24 mouse cellular contexts compared by ENCODE assay signal in the genomic region with DNA sequence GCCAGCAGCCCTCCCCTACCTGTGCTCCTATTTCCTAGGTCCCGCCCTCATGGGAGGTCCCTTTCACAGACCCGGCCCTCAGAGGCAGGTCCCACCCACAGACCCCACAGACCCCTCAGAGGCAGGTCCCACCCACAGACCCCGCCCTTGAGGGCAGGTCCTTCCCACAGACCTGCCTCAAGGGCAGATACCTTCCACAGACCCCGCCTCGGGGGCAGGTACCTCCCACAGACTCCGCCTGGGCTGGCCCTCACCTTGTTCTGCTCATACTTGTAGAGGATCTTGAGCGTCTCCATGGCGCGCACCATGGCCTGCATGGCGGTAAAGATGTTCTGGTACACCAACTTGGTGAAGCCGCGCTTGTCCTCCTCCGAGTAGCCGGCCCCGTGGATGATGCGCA. TPM values are rescaled to one million over a fixed set of nuclear protein-coding genes. Genes with fewer than 3 reads are reported as not detected.
DNase-seq lines count a peak whose midpoint lies in the region; ATAC-seq and TF ChIP-seq lines count a peak whose summit lies in the region.
"Had no signal": no experiment of that assay in that cellular context is flagged by ENCODE, and none has a peak within 500 bp of the region (broad histone marks: within the 10 kb centered on the region; RNA-seq: fewer than 3 reads in every experiment).

No protein-coding gene starts in this region.

- H3K9me3 ChIP-seq in E14TG2a.4 (ENCODE audit: low read length) (no peaks in the 10 kb centered on the region), ES-E14 (ENCODE audit: control insufficient read depth, insufficient read depth, low read depth, low read length) (no peaks in the 10 kb centered on the region)
- no peaks in the 10 kb centered on the region for H3K9me3 ChIP-seq in stomach, embryonic 14.5 days (ENCODE audit: control insufficient read depth, low read depth, low read length)
- H3K9me3 ChIP-seq: embryonic facial prominence, embryonic 12.5 days had no signal

- H3K4me3 ChIP-seq in E14TG2a.4 (replicated peaks; ENCODE audit: low read length) (peak overlapping the region; percentile 71), ES-E14 (ENCODE audit: insufficient read depth in 1 of 2, low read depth in 1 of 2, low read length in 2 of 2, poor library complexity in 1 of 2, severe bottlenecking in 1 of 2) (peak overlapping the region; percentile 21 to 53; a peak in 3 of 4 replicates)
- H3K4me3 ChIP-seq in stomach, embryonic 14.5 days (ENCODE audit: low read depth, low read length), result no peak overlapping the region
- H3K4me3 ChIP-seq: embryonic facial prominence, embryonic 12.5 days; left cerebral cortex, adult 2 months had no signal

- DNase-seq in kidney, postnatal 4 days, result peak; percentile 25 to 31
- DNase-seq in kidney, adult 11 months, result no peak
- peak; percentile 91 for DNase-seq in ES-E14 (ENCODE audit: low read depth, low spot score)
- DNase-seq in yolk sac, embryonic 10.5 days (ENCODE audit: low spot score), result no peak
- no peak for DNase-seq in cerebellum, postnatal 25 days
- DNase-seq: B cell, adult 2 months; cerebellum, adult 18-20 months; cerebellum, postnatal 36 days; forebrain, postnatal 0 days; gastrocnemius, postnatal 36 days; kidney, adult 8-10 months; kidney, postnatal 36 days; layer of hippocampus, adult 9-11 months; left cerebral cortex, postnatal 4 days; lung, postnatal 14 days; right cerebral cortex, postnatal 25 days; thymus, postnatal 36 days had no signal

- 59% methylated on average over 16 of the region's 16 CpGs for WGBS in stomach, embryonic 14.5 days

- H3K27me3 ChIP-seq in E14TG2a.4 (ENCODE audit: insufficient read depth, low read length), result no peaks in the 10 kb centered on the region
- no peaks in the 10 kb centered on the region for H3K27me3 ChIP-seq in stomach, embryonic 14.5 days (ENCODE audit: control insufficient read depth, insufficient read depth, low read length)
- H3K27me3 ChIP-seq: embryonic facial prominence, embryonic 12.5 days; Patski had no signal

- no peak overlapping the region for H3K9ac ChIP-seq in ES-E14 (ENCODE audit: insufficient read depth, low read depth, low read length, poor library complexity, severe bottlenecking)
- H3K9ac ChIP-seq in stomach, embryonic 14.5 days (replicated peaks; ENCODE audit: low read depth, low read length), result no peak overlapping the region
- H3K9ac ChIP-seq: embryonic facial prominence, embryonic 12.5 days; forebrain, postnatal 0 days had no signal

- H3K36me3 ChIP-seq in E14TG2a.4 (ENCODE audit: insufficient read depth, low read length) (peaks cover 72% of the 10 kb centered on the region), ES-E14 (ENCODE audit: control insufficient read depth, insufficient read depth, low read length, poor library complexity, severe bottlenecking) (peaks cover 22% of the 10 kb centered on the region)
- peaks cover 42% of the 10 kb centered on the region for H3K36me3 ChIP-seq in stomach, embryonic 14.5 days (ENCODE audit: control insufficient read depth, insufficient read depth, low read length)

- no peak overlapping the region for H3K27ac ChIP-seq in ES-E14 (ENCODE audit: insufficient read depth, low read depth, low read length, poor library complexity, severe bottlenecking)
- no peak overlapping the region for H3K27ac ChIP-seq in stomach, embryonic 14.5 days (ENCODE audit: low read length)
- H3K27ac ChIP-seq: embryonic facial prominence, embryonic 12.5 days; left cerebral cortex, adult 2 months had no signal

- H3K4me1 ChIP-seq in E14TG2a.4 (replicated peaks; ENCODE audit: low read depth, low read length) (peaks cover 63% of the 10 kb centered on the region), ES-E14 (ENCODE audit: control insufficient read depth in 2 of 2, insufficient read depth in 2 of 2, low read length in 2 of 2, poor library complexity in 1 of 2) (peaks cover 2 to 21% of the 10 kb centered on the region in 2 experiments; a peak in 2 of 4 replicates)
- 0 out of 2 replicates have a peak, but pooled peaks cover 3% of the 10 kb centered on the region for H3K4me1 ChIP-seq in stomach, embryonic 14.5 days (ENCODE audit: control insufficient read depth, insufficient read depth, low read length)
- H3K4me1 ChIP-seq: embryonic facial prominence, embryonic 12.5 days had no signal

- no peak overlapping the region for H3K4me2 ChIP-seq in stomach, embryonic 14.5 days (replicated peaks; ENCODE audit: low read depth, low read length)
- H3K4me2 ChIP-seq: embryonic facial prominence, embryonic 12.5 days had no signal

- no peak for TF ChIP-seq CTCF in E14TG2a.4 (conservative IDR thresholded peaks at IDR 0.05; ENCODE audit: low read length)

- peak; percentile 46; the same call in 1 of the 2 replicates for ATAC-seq in stomach, embryonic 14.5 days (ENCODE audit: insufficient number of reproducible peaks, insufficient read depth, low FRiP score, low read depth)
- ATAC-seq: forebrain, postnatal 0 days; hindbrain, embryonic 16.5 days; midbrain, embryonic 16.5 days; Patski had no signal

- in situ Hi-C loops in ES-E14 (cut with MboI; ENCODE audit: low sequenced_read_pairs in 2 of 2, unreplicated experiment in 2 of 2), result no loop called here

TF ChIP-seq in ES-E14, 5 proteins besides CTCF, POLR2A, EP300 and RAD21:
- TF ChIP-seq HCFC1 (IDR thresholded peaks at IDR 0.05; ENCODE audit: borderline replicate concordance, insufficient read depth, low read length) (no peak), MAFK (IDR thresholded peaks at IDR 0.05; ENCODE audit: insufficient read depth, low read depth, low read length) (no peak), ZNF384 (IDR thresholded peaks at IDR 0.05; ENCODE audit: low read depth, low read length) (no peak), ZC3H11A (IDR thresholded peaks at IDR 0.05; ENCODE audit: borderline replicate concordance, low read depth, low read length) (no peak), CHD2 (IDR thresholded peaks at IDR 0.05; ENCODE audit: low read depth, low read length) (no peak)

RNA-seq across cellular contexts. Expression of gene Gna11, which starts 10.2 kb away (rescaled TPM):
- total RNA-seq in ES-E14 (2012; rRNA removed), result 52.1 and 53.4 TPM in 2 replicates
- 86.2 and 89.3 TPM in 2 replicates for polyA plus RNA-seq in stomach, embryonic 14.5 days (2014; fragmentation: Nextera tagmentation; extraction: Ambion mirVana)

RNA-seq across cellular contexts. Expression of gene Gna15, which starts 10.8 kb away (rescaled TPM):
- total RNA-seq in ES-E14 (2012; rRNA removed), result 11.8 and 16.6 TPM in 2 replicates
- polyA plus RNA-seq in stomach, embryonic 14.5 days (2014; fragmentation: Nextera tagmentation; extraction: Ambion mirVana), result 3.6 and 7.4 TPM in 2 replicates
- polyA plus RNA-seq: Patski had no signal

RNA-seq across cellular contexts. Expression of gene Aes, which starts 24.5 kb away (rescaled TPM):
- 102 and 145 TPM in 2 replicates for total RNA-seq in ES-E14 (2012; rRNA removed)
- 363 and 388 TPM in 2 replicates for polyA plus RNA-seq in stomach, embryonic 14.5 days (2014; fragmentation: Nextera tagmentation; extraction: Ambion mirVana)

RNA-seq across cellular contexts. Expression of gene S1pr4, which starts 34.9 kb away (rescaled TPM):
- 0.94 and 1.9 TPM in 2 replicates for total RNA-seq in ES-E14 (2012; rRNA removed)
- polyA plus RNA-seq in stomach, embryonic 14.5 days (2014; fragmentation: Nextera tagmentation; extraction: Ambion mirVana), result 0.41 and 0.72 TPM in 2 replicates
- total RNA-seq: forebrain, postnatal 0 days had no signal

RNA-seq across cellular contexts. Expression of gene Ncln, which starts 38.6 kb away (rescaled TPM):
- 254 and 393 TPM in 2 replicates for total RNA-seq in ES-E14 (2012; rRNA removed)
- polyA plus RNA-seq in stomach, embryonic 14.5 days (2014; fragmentation: Nextera tagmentation; extraction: Ambion mirVana), result 79.1 and 79.3 TPM in 2 replicates

Comparison
In these comparisons a context has a peak if more than half of its experiments do, and no peak if none do; other contexts are left out.
1. DNase-seq: peak in kidney, postnatal 4 days (2 of 2) and ES-E14 (single experiment); none in kidney, adult 11 months (single experiment), yolk sac, embryonic 10.5 days (single experiment) and cerebellum, postnatal 25 days (0 of 2).